Mouse (Mus musculus): ENCODE data around the gene Blm.
"Not testable (repeated sequence)": the region's sequence is repeated elsewhere in the genome, so short reads cannot be mapped to it uniquely, and the experiment has no call there.

The Blm gene

DNA sequence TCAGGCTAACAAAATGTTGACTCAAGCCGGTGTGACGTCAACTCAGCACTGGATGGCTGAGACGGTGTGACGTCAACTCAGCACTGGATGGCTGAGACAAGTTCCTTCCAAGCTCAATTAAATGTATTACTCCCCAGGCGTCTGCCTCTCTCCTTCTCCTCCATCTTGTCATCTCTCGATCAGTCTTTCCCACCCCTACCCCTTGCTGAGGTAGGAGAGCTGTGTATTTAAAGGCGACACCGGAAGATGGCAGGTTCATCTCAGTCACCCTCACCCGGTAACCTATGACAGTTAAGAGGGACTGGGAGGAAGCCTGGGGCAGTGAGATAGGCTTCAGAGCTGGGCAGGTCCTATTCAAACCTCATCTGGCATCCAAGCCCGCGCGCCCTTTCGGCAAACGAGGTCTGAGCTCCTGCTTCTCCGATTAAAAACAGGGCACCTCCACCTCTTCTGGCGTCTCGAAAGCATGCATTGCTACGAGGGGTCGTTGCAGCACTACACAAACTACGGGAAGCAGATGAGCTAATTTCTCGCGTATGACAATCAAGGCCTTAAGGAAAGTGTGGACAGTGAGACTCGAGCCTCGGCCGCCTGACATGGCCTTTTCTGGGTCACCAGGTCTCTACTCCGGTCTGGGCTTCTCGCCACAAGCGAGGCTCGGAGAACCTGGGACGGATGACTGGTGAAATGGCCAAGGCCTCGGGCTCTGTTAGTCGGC lies 469 bp downstream of the Blm start:
- DNase-seq (ENCODE audit: low spot score in 2 of 2): no peak

DNA sequence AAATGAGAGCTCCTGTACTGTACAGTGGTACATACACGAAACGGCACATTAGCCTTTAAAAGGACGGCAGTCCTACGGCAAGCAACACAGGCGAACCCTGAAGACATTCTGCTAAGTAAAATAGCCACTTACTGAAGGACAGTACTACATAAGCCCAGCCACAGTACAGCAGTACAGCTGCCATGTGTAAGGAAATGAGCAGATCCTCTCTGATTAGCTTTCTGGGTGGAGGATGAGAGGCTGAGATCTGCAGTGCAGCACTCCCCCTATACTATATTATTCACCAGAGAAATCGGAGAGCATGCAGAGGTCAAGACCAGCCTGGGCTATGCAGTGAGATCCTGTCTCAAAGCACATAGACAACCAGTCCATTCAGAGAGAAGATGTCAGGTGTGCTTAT lies 3.8 kb downstream of the Blm start:
- no peak for DNase-seq (ENCODE audit: low spot score in 2 of 2)

DNA sequence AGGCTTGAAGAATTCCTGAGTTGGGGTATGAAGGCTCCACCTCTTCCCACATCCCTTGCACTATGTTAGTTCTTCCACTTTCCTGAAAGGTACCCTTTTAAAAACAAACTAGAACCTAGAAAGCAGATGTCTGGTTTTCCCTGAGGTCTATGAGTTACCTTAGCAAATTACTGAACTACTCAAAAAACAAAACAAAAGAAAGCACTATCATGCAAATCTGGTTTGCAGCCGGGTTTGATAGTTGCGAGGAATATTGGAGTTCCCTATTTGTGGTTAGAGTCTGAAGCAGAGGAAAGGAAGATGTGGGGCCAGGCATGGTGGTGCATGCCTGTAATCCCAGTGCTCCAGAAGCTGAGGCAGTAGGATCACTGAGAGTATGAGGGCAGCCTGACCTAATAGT lies 4.3 kb downstream of the Blm start:
- DNase-seq (ENCODE audit: low spot score in 2 of 2): no peak

DNA sequence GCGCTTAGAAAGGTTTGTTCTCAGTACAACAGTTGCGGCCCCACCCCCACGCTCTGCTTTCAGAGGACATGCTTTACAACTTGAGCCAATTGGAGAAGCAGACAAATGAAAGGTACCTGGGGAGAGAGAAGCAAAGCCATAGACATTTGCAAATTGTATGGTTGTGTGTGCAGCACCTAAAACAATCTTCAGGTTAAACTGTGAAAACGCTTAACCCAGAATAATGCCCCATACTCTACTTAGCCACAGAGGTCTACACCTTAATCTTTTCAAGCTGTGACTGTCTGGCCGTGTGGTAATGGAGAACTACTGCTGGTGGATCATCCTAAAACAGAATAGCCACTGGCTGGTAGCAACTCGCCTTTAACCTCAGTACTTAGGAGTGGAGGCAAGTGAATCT lies 8.2 kb downstream of the Blm start:
- no peak for DNase-seq (ENCODE audit: low spot score in 2 of 2)

GRCm38 (mm10) chr7:80512408-80513085 lies 22.4 kb downstream of the Blm start:
- no peak for DNase-seq (ENCODE audit: low spot score in 2 of 2)

GRCm38 (mm10) chr7:80507697-80508096 lies 27.2 kb downstream of the Blm start:
- not testable (repeated sequence) for DNase-seq (ENCODE audit: low spot score in 2 of 2)

DNA sequence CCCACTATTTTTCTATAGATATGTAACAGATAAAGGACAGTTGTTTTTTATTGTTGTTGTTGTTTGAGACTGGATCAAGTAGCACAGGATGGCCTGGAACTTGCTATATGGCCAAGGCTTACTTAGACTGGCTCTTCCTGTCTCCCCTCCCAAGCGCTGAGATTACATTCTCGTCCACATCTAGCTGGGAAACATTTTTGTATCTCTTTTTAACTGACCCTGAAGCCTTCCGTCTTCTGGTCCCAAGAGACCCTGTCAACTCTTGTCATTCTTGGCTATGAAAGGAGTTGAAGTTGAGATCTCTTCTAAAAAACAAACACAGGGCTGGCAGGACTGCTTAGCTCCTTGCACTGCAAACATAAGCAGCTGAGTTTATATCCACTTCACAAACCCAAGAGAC lies 28.9 kb downstream of the Blm start:
- DNase-seq (ENCODE audit: low spot score in 2 of 2): no peak

DNA sequence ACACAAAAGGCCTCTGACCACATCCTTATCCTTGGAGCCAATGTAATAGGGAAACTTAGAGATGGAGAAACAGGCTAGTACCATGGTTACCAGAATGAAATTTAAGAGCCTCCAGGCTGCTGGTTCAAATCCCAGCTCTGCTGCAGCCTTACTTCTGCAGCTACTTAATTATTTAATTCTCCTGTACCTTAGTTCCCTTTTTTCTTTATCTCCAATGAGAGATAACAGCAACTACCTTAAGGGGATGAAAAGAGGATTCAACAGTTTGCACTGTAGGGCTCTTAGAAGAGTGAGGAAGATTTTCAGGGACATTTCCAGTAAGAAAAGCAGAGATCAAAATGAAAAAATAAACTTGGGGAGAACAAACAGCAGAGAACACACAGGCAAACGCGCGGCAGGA lies 30.0 kb downstream of the Blm start:
- DNase-seq (ENCODE audit: low spot score in 2 of 2): no peak

DNA sequence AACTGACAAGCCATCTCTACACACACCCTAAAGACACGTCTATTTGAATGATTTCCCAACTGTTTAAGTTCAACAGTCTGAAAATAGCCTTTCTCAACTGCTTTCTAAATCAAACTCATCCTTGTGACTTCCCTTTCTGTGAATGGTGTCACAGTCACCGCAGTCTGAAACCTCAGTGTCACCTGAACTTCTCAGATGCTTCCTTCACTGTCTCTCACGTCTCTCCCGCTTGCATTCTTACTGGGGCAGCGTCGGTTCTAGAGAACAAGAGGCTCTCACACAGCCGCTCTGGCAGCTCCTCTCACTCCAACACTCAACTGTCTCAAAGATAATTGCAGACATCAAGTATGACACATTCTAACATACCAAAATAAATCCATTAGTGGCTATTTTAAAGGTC lies 33.9 kb downstream of the Blm start:
- no peak for DNase-seq (ENCODE audit: low spot score in 2 of 2)

DNA sequence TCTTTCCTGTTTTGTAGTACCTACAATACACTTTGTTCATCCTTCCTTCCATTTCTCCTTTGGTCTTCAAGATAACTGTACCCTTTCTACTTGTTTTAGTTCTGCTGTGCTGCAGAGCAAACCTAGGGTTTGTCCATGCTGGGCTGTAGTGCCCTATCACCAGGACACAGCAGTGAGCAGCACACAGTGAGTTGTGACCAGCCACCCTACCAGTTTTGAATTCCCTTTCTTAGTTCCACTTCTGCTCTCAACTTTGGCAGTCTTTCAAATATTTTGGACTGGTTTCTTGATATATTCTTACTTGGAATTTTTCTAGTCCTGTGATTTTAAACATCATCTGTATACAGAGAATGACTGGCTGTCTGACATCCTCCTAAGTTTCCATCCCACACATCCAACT lies 34.8 kb downstream of the Blm start:
- DNase-seq (ENCODE audit: low spot score in 2 of 2): no peak

DNA sequence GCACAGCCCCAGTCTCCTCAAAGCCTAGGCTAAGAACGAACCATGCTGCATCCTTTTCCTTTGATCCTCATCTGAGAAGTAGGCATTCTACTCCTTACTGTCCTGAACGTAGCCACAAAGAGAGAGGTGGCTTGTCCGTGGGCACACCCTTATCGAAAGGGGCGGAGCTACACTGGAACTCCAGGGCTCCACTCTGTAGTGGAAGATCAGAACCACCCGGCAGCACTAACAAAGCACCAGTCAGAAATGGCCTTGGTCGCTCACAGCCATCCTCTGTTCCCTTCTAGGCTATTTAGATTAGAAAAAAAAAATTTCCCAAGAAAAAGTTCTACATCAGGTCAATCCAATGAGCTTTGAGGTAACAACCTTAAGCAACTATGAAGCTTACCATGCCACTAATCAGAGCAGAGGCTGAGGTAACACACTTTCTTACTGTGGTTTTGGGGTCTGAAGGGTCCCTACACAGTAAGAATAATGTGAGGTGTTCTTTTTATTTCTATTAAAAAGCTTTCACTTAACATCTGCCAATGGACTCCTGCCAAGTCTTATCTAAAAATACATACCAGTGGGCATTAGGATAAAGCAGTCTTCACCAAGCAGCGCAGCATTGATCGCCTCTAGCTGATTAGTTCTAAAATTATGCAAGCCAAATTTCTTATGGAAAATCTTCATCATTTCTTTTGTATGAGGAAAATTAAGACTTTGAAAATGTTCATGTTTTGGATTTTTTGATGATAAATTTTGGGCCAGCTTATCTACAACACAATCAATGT lies 35.5 kb downstream of the Blm start:
- no peak for DNase-seq (ENCODE audit: low spot score in 2 of 2)

- no peak for DNase-seq (ENCODE audit: low spot score in 2 of 2)
Measured at GRCm38 (mm10) chr7:80496656-80497055, 38.3 kb downstream of the Blm start.

- no peak for DNase-seq (ENCODE audit: low spot score in 2 of 2)
Measured at GRCm38 (mm10) chr7:80495210-80495609, 39.7 kb downstream of the Blm start.

GRCm38 (mm10) chr7:80491995-80492394 lies 42.9 kb downstream of the Blm start:
- no peak for DNase-seq (ENCODE audit: low spot score in 2 of 2)

- DNase-seq (ENCODE audit: low spot score in 2 of 2): no peak
Measured at GRCm38 (mm10) chr7:80491086-80491485, 43.8 kb downstream of the Blm start.

DNA sequence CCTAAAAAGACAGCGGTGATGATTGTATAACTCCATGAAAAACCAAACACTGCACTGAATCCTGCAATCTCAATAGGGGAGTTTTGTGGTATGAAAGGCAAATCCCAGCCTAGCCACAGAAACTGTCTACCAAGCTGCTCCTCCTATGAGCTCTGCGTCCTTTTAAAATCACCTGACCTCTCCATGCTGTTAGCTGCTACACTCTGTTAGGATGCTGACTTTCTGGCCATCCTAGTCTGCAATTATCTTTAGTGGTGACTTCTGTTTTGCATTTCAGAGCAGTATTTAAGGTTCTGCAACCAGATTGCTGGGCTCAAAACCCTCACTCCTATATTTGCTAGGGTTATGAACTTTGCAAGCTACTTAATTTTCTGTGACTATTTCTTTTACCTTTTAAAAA lies 44.6 kb downstream of the Blm start:
- DNase-seq (ENCODE audit: low spot score in 2 of 2): no peak

DNA sequence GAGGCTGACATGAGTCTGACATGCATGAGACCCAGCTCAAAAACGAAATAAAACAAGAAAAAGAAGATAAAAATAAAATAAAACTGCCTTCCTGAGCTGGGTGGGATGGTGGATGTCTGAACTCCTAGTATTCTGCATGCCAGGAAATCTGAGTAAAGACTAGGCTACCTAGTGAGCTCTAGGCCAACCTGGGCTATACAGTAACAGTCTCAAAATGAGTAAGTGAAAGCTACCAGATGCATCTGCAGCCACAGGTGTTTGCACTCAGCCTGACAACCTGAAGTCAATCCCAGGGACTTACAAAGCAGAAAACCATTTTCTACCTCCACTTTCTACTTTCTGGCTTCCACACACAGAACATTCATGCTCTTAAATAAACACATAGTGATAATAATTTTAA lies 45.5 kb downstream of the Blm start:
- no peak for DNase-seq (ENCODE audit: low spot score in 2 of 2)

- no peak for DNase-seq (ENCODE audit: low spot score in 2 of 2)
Measured at GRCm38 (mm10) chr7:80487239-80487638, 47.7 kb downstream of the Blm start.

GRCm38 (mm10) chr7:80480097-80480496 lies 54.8 kb downstream of the Blm start:
- no peak for DNase-seq (ENCODE audit: low spot score in 2 of 2)

GRCm38 (mm10) chr7:80473837-80474236 lies 61.1 kb downstream of the Blm start:
- DNase-seq (ENCODE audit: low spot score in 2 of 2): no peak

DNA sequence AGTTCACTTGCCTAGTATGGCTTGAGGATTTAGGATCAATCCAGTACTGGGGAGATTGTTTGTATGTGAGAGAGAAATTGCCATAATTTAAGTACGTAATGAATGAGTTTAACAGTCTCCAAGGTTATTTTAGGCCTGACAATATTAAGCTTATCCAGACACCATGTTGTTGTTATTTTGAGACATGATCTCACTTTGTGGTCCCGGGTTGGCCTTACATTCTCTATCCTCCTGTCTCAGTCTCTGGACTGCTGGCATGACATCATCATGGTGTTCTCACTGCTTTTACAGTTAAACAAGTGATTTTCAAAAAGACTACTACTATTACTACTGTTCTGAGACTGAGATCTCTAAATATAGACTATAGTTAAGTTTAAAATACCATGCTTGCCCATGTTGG lies 66.1 kb downstream of the Blm start:
- no peak for DNase-seq (ENCODE audit: low spot score in 2 of 2)

DNA sequence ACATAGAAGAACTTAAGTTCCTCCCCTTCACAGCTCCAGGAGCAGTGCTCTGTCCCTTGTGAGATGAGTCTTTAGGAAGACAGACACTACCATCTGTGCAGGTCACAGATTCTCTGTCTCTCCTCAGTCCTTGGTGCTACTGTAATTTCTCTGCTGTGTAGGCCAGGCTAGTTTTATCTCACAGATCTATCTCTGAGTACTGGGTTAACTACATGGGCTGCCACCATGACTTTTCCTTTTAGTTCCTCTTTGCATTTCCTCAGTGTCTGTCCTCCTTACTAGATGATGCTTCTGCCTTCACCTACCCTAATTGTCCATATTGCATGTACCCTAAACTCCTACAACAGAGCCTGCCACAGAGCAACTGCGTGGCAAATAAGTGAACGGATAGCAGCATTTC lies 67.6 kb downstream of the Blm start:
- no peak for DNase-seq (ENCODE audit: low spot score in 2 of 2)

DNA sequence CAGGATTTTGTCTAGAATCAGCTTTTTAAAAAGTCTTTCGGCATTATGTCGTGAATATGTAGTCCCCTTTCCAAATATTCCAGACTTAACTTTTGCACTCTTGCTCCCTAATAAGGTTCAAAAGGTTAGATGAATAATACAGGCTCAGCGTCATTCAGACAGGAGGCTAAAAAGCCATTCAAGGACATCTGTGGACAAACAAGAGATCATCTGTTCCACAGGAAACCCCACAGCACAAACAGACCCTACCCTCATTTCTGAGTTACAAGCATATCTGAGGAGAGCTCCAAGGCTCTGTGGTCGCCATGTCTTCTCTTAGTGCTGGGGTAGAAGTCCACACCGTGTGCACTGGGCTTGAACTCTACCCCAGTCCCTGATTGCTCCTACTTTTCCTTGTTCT lies 70.1 kb downstream of the Blm start:
- DNase-seq (ENCODE audit: low spot score in 2 of 2): no peak
